Mouse (Mus musculus) CH12.LX (cell line): Measurements from ENCODE around the gene Nup210.

Source experiments
- CTCF ChIP-seq, 2 experiments: IDR thresholded peaks in 1 of 2; conservative IDR thresholded peaks in 1 of 2; 2 replicates each; pipeline ENCODE4 v1.5.1; 2011 to 2012; ENCODE audit warnings: low read depth in 2 of 2, low read length in 2 of 2, improper control_type of control experiment in 1 of 2, inconsistent platforms in 1 of 2, mild to moderate bottlenecking in 1 of 2, moderate library complexity in 1 of 2
- E2F4 ChIP-seq: IDR thresholded peaks from 2 replicates; pipeline ENCODE4 v1.6.1; 2011; ENCODE audit warnings: low read depth, low read length, improper control_type of control experiment; ENCODE audit not compliant: insufficient replicate concordance
- EP300 ChIP-seq: IDR thresholded peaks from 2 replicates; pipeline ENCODE4 v1.6.1; 2011; ENCODE audit warnings: low read length, improper control_type of control experiment
- HCFC1 ChIP-seq: IDR thresholded peaks from 2 replicates; pipeline ENCODE4 v1.6.1; 2012; ENCODE audit warnings: low read depth, mild to moderate bottlenecking, inconsistent platforms, low read length, improper control_type of control experiment
- MXI1 ChIP-seq: IDR thresholded peaks from 2 replicates; pipeline ENCODE4 v1.6.1; 2011; ENCODE audit warnings: mild to moderate bottlenecking, low read depth, low read length, improper control_type of control experiment
- POLR2A ChIP-seq: IDR thresholded peaks from 2 replicates; pipeline ENCODE4 v1.6.1; 2011; ENCODE audit warnings: low read depth, mild to moderate bottlenecking, improper control_type of control experiment, low read length
- ZC3H11A ChIP-seq: IDR thresholded peaks from 2 replicates; pipeline ENCODE4 v1.6.1; 2012; ENCODE audit warnings: low read depth, mild to moderate bottlenecking, inconsistent platforms, low read length, improper control_type of control experiment

DNA sequence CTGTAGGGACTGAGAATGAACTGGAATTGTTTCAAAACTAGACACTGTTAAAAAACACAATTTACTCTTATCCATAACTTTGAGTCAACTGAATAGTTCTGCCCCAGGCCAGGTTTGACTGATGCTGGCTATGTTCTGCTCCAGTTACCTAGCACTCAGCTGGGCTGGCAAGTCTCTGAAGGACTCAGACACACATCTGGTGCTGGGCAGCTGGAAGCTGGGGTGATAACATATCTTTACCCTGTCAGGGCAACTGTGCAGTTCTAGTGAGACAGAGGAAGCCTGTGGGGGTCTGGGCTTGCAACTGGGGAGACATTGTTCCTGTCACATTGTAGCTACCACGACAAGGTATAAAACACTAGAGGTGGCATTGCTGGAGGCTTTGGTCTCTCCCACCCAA, 14.2 kb upstream of the Nup210 start:
- TF ChIP-seq CTCF (conservative IDR thresholded peaks at IDR 0.05 in 1 of 2, IDR thresholded peaks at IDR 0.05 in 1 of 2; ENCODE audit: low read depth in 2 of 2, low read length in 2 of 2) (no peak), E2F4 (no peak), HCFC1 (no peak), EP300 (no peak), MXI1 (no peak), POLR2A (no peak), ZC3H11A (no peak)
